Comparison of ENCODE assay signal across 16 mouse cellular contexts in genomic region chr2:90448967-90449740, GRCm38 (mm10). TPM values are rescaled to one million over a fixed set of nuclear protein-coding genes. Genes with fewer than 3 reads are reported as not detected.
A peak's percentile ranks its signal among the peaks of the same experiment; 100 is the strongest.
DNase-seq lines count a peak whose midpoint lies in the region; ATAC-seq and TF ChIP-seq lines count a peak whose summit lies in the region.
"Had no signal": no experiment of that assay in that cellular context is flagged by ENCODE, and none has a peak within 500 bp of the region (broad histone marks: within the 10 kb centered on the region; RNA-seq: fewer than 3 reads in every experiment).

No protein-coding gene starts in this region.

- no peak overlapping the region for H3K9ac ChIP-seq in neural tube, embryonic 15.5 days (replicated peaks)
- H3K9ac ChIP-seq: limb, embryonic 15.5 days had no signal

- no peak overlapping the region for H3K4me2 ChIP-seq in neural tube, embryonic 15.5 days
- H3K4me2 ChIP-seq: limb, embryonic 15.5 days had no signal

- WGBS in kidney, adult 2 months = 55% methylated on average over 15 of the region's 15 CpGs
- WGBS in neural tube, embryonic 15.5 days = 89% methylated on average over 15 of the region's 15 CpGs

- no peak overlapping the region for H3K4me3 ChIP-seq in kidney, adult 2 months (ENCODE audit: insufficient read depth, low read depth, low read length)
- H3K4me3 ChIP-seq in neural tube, embryonic 15.5 days (replicated peaks) = no peak overlapping the region
- H3K4me3 ChIP-seq: limb, embryonic 15.5 days had no signal

- H3K27ac ChIP-seq in kidney, adult 2 months (ENCODE audit: insufficient read depth, low read depth, low read length) = peak overlapping the region; percentile 77; the same call in 1 of the 2 replicates
- H3K27ac ChIP-seq in neural tube, embryonic 15.5 days (replicated peaks) = no peak overlapping the region
- H3K27ac ChIP-seq: limb, embryonic 15.5 days had no signal

- ATAC-seq in neural tube, embryonic 15.5 days (ENCODE audit: low FRiP score) = no peak
- ATAC-seq: forebrain, embryonic 14.5 days had no signal

- no peak for TF ChIP-seq CTCF in kidney, adult 2 months (conservative IDR thresholded peaks at IDR 0.05; ENCODE audit: insufficient read depth, insufficient read length, low read depth, low read length)

- H3K4me1 ChIP-seq in kidney, adult 2 months (ENCODE audit: control insufficient read depth, insufficient read depth, low read length) = peaks cover 7% of the 10 kb centered on the region; the same call in 1 of the 2 replicates
- H3K4me1 ChIP-seq in neural tube, embryonic 15.5 days = no peaks in the 10 kb centered on the region
- H3K4me1 ChIP-seq: limb, embryonic 15.5 days had no signal

- no peak for TF ChIP-seq POLR2A in kidney, adult 2 months (IDR thresholded peaks at IDR 0.05; ENCODE audit: low read depth, low read length)

- H3K36me3 ChIP-seq in kidney, adult 2 months (ENCODE audit: control insufficient read depth, insufficient read depth, low read length) = no peaks in the 10 kb centered on the region
- peaks cover 46% of the 10 kb centered on the region for H3K36me3 ChIP-seq in neural tube, embryonic 15.5 days
- H3K36me3 ChIP-seq: limb, embryonic 15.5 days had no signal

- no peaks in the 10 kb centered on the region for H3K27me3 ChIP-seq in kidney, adult 2 months (replicated peaks; ENCODE audit: control insufficient read depth, insufficient read depth, low read length)
- H3K27me3 ChIP-seq in neural tube, embryonic 15.5 days (replicated peaks) = no peaks in the 10 kb centered on the region
- H3K27me3 ChIP-seq: limb, embryonic 15.5 days had no signal

- no peaks in the 10 kb centered on the region for H3K9me3 ChIP-seq in neural tube, embryonic 15.5 days (replicated peaks)
- H3K9me3 ChIP-seq: limb, embryonic 15.5 days had no signal

- DNase-seq in brain, adult 2 months (ENCODE audit: low read depth, low spot score) = peak; percentile 16
- DNase-seq in kidney, adult 2 months = peak; percentile 64
- DNase-seq in kidney, postnatal 4 days = peak; percentile 6 to 26
- peak; percentile 10 for DNase-seq in lung, postnatal 14 days
- DNase-seq in testis, postnatal 14 days (ENCODE audit: low spot score) = no peak
- no peak for DNase-seq in thymus, postnatal 36 days
- DNase-seq: cerebellum, adult 11 months; cerebellum, postnatal 25 days; thymus, postnatal 25 days had no signal

RNA-seq across cellular contexts. Expression of gene Olfr1274-ps, which starts 50.7 kb away (rescaled TPM):
- polyA plus RNA-seq in kidney, adult 2 months (2012; rRNA removed) = not detected in 2 replicates
- polyA plus RNA-seq in neural tube, embryonic 15.5 days (2015; fragmentation: Nextera tagmentation; extraction: Ambion mirVana) = not detected in 2 replicates
- polyA plus RNA-seq: forebrain, embryonic 14.5 days; heart, embryonic 14.5 days; large intestine, adult 2 months; limb, embryonic 15.5 days; liver, embryonic 16.5 days; midbrain, postnatal 0 days had no signal

Comparison
In these comparisons a context has a peak if more than half of its experiments do, and no peak if none do; other contexts are left out.
1. DNase-seq: peak in brain, adult 2 months (single experiment), kidney, adult 2 months (single experiment), kidney, postnatal 4 days (2 of 2) and lung, postnatal 14 days (single experiment); none in testis, postnatal 14 days (single experiment) and thymus, postnatal 36 days (0 of 2).